Mouse (Mus musculus) G1E (cell line): ENCODE measurements around the gene Rcc1.

ENCODE experiments used
- CTCF ChIP-seq: IDR thresholded peaks from 2 replicates; pipeline ENCODE4 v1.5.1; 2012; ENCODE audit warnings: low read depth, low read length, inconsistent platforms, mixed read lengths
- GATA1 ChIP-seq: IDR thresholded peaks from 2 replicates; pipeline ENCODE4 v1.6.1; 2012; ENCODE audit warnings: borderline replicate concordance, low read length, inconsistent platforms, mixed read lengths
- GATA2 ChIP-seq: IDR thresholded peaks from 2 replicates; pipeline ENCODE4 v1.6.1; 2012; ENCODE audit warnings: low read depth, low read length, inconsistent platforms, borderline replicate concordance
- POLR2AphosphoS5 ChIP-seq: IDR thresholded peaks from 2 replicates; pipeline ENCODE4 v1.6.1; 2012; ENCODE audit warnings: low read depth, low read length, inconsistent platforms; ENCODE audit not compliant: insufficient replicate concordance
- TAL1 ChIP-seq: conservative IDR thresholded peaks from 2 replicates; pipeline ENCODE4 v1.6.1; 2012; ENCODE audit warnings: low read depth, low read length, inconsistent platforms, mixed read lengths

DNA sequence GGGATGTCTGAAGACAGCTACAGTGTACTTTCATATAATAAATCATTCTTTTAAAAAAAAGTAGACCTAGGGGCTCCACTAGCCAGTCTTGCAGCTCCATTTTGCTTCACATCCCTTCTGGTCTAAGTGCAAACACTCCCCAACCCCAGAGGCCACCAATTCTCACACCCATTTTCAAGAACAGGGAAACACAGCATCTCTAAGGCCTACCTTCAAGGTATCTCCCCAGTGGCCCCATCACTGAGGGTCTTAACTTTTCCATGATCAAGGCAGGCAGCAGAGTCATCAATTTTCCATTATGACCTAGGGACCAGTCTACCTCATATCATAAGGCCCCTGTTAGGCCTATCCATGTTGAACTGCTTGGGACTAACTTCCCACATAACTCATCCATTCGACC is 2.0 kb downstream of the Rcc1 start:
- no peak for TF ChIP-seq GATA1
- no peak for TF ChIP-seq CTCF
- TF ChIP-seq TAL1 = no peak
- no peak for TF ChIP-seq GATA2
- TF ChIP-seq POLR2AphosphoS5 = no peak
